Mouse (Mus musculus): ENCODE measurements around the gene BC048562.

DNA sequence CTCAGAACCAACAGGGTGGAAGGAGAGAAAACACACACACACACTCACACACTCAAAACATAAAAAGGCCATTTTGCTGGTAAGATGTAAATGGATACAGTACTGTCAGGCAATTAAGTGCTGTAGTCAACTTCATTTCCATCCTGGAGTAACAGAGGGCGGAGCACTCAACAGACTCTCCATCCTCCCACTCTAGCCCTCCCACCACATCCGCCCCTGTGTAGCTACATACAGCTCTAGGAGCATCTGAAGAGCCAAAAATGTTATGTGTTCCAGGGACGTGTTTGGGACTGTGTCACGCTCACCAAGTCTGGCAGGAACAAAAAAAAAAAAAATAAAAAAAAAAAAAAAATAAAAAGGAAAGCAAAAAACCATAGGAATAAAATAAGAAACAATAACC, 33.2 kb upstream of the BC048562 start:
- TF ChIP-seq POLR2A (IDR thresholded peaks at IDR 0.05; ENCODE audit: borderline replicate concordance, low read depth, low read length) (no peak), CTCF (IDR thresholded peaks at IDR 0.05; ENCODE audit: low read depth, low read length) (no peak)

Data from bone marrow macrophage, adult 2 months (primary cell).